In genomic region chr1:170886044-170886458, GRCm38 (mm10) we compare ENCODE assay signal across 1 mouse cellular context.
TF ChIP-seq lines count a peak whose summit lies in the region.

No protein-coding gene starts in this region.

TF ChIP-seq in MEL, 35 proteins besides CTCF, POLR2A, EP300 and RAD21:
- TF ChIP-seq MAFK (IDR thresholded peaks at IDR 0.05; ENCODE audit: borderline replicate concordance, low read depth, low read length) = peak; percentile 69; the same call in 1 of the 2 replicates
- no peak for TF ChIP-seq GABPA (IDR thresholded peaks at IDR 0.05; ENCODE audit: low read depth, low read length)
- TF ChIP-seq ZC3H11A (IDR thresholded peaks at IDR 0.05; ENCODE audit: low read depth, low read length) = no peak
- TF ChIP-seq POLR2AphosphoS5 (IDR thresholded peaks at IDR 0.05; ENCODE audit: borderline replicate concordance, low read depth, low read length) = no peak
- TF ChIP-seq BHLHE40 (IDR thresholded peaks at IDR 0.05; ENCODE audit: borderline replicate concordance, low read depth, low read length) = peak; percentile 36; the same call in 1 of the 2 replicates
- TF ChIP-seq UBTF (IDR thresholded peaks at IDR 0.05; ENCODE audit: borderline replicate concordance, insufficient read depth, low read depth, low read length) = no peak
- TF ChIP-seq HCFC1 (IDR thresholded peaks at IDR 0.05; ENCODE audit: low read depth, low read length) = peak; percentile 43; the same call in 1 of the 2 replicates
- no peak for TF ChIP-seq TAL1 (IDR thresholded peaks at IDR 0.05; ENCODE audit: low read length)
- TF ChIP-seq JUND (IDR thresholded peaks at IDR 0.05; ENCODE audit: low read depth, low read length) = no peak
- peak; percentile 52 for TF ChIP-seq SIN3A (IDR thresholded peaks at IDR 0.05; ENCODE audit: low read length)
- TF ChIP-seq KAT2A (conservative IDR thresholded peaks at IDR 0.05; ENCODE audit: low read depth, low read length) = no peak
- TF ChIP-seq POLR2AphosphoS2 (IDR thresholded peaks at IDR 0.05; ENCODE audit: low read length) = no peak
- TF ChIP-seq GATA1 (IDR thresholded peaks at IDR 0.05; ENCODE audit: low read depth, low read length) = peak; percentile 90
- no peak for TF ChIP-seq NRF1 (IDR thresholded peaks at IDR 0.05; ENCODE audit: insufficient read depth, low read depth, low read length, poor library complexity, severe bottlenecking)
- TF ChIP-seq ZNF384 (IDR thresholded peaks at IDR 0.05; ENCODE audit: low read depth, low read length) = no peak
- peak; percentile 80 for TF ChIP-seq ETS1 (IDR thresholded peaks at IDR 0.05; ENCODE audit: low read depth, low read length)
- peak; percentile 50; the same call in 1 of the 2 replicates for TF ChIP-seq MYB (IDR thresholded peaks at IDR 0.05; ENCODE audit: low read depth, low read length)
- no peak for TF ChIP-seq USF2 (IDR thresholded peaks at IDR 0.05; ENCODE audit: borderline replicate concordance in 1 of 2, insufficient read depth in 1 of 2, low read depth in 1 of 2, low read length in 2 of 2)
- TF ChIP-seq TCF12 (IDR thresholded peaks at IDR 0.05; ENCODE audit: low read depth, low read length) = peak; percentile 67
- no peak for TF ChIP-seq SMC3 (IDR thresholded peaks at IDR 0.05; ENCODE audit: low read depth, low read length)
- no peak for TF ChIP-seq USF1 (IDR thresholded peaks at IDR 0.05; ENCODE audit: low read depth, low read length)
- TF ChIP-seq ELF1 (IDR thresholded peaks at IDR 0.05; ENCODE audit: low read depth, low read length) = no peak
- no peak; the same call in none of the 2 replicates for TF ChIP-seq CHD2 (IDR thresholded peaks at IDR 0.05; ENCODE audit: low read length)
- no peak for TF ChIP-seq MEF2A (IDR thresholded peaks at IDR 0.05; ENCODE audit: extremely low read depth, insufficient replicate concordance, low read depth, low read length, poor library complexity, severe bottlenecking)
- no peak; the same call in none of the 2 replicates for TF ChIP-seq MYC (IDR thresholded peaks at IDR 0.05; ENCODE audit: low read depth, low read length)
- TF ChIP-seq MAZ (IDR thresholded peaks at IDR 0.05; ENCODE audit: low read depth, low read length) = peak; percentile 64
- TF ChIP-seq E2F4 (IDR thresholded peaks at IDR 0.05; ENCODE audit: borderline replicate concordance, low read depth, low read length) = no peak
- peak; percentile 74; the same call in 1 of the 2 replicates for TF ChIP-seq MXI1 (IDR thresholded peaks at IDR 0.05; ENCODE audit: low read depth, low read length)
- 0 out of 2 replicates have a peak, but pooled peaks have one; percentile 52 for TF ChIP-seq RCOR1 (IDR thresholded peaks at IDR 0.05; ENCODE audit: low read depth, low read length)
- TF ChIP-seq ZMIZ1 (IDR thresholded peaks at IDR 0.05; ENCODE audit: low read depth, low read length) = no peak
- TF ChIP-seq NELFE (IDR thresholded peaks at IDR 0.05; ENCODE audit: low read depth, low read length) = peak; percentile 45
- peak; percentile 61; the same call in 1 of the 2 replicates for TF ChIP-seq TBP (IDR thresholded peaks at IDR 0.05; ENCODE audit: low read depth, low read length)
- peak; percentile 50; the same call in 1 of the 2 replicates for TF ChIP-seq MAX (IDR thresholded peaks at IDR 0.05; ENCODE audit: low read length)
- TF ChIP-seq ZKSCAN1 (IDR thresholded peaks at IDR 0.05; ENCODE audit: low read depth, low read length) = no peak
- TF ChIP-seq CHD1 (IDR thresholded peaks at IDR 0.05; ENCODE audit: low read depth, low read length) = no peak
